Mouse (Mus musculus): ENCODE measurements around the gene Arhgap31.

GRCm38 (mm10) chr16:38700392-38701162, 12.5 kb downstream of the Arhgap31 start:
- no peak for TF ChIP-seq POLR2A (IDR thresholded peaks at IDR 0.05; ENCODE audit: control insufficient read depth in 1 of 2, insufficient read depth in 1 of 2, low read depth in 1 of 2, low read length in 2 of 2, poor library complexity in 1 of 2)
- TF ChIP-seq ZKSCAN1 (IDR thresholded peaks at IDR 0.05; ENCODE audit: low read depth, low read length): no peak
- TF ChIP-seq RAD21 (IDR thresholded peaks at IDR 0.05; ENCODE audit: low read depth, low read length): no peak
- TF ChIP-seq CTCF (IDR thresholded peaks at IDR 0.05 in 2 of 3, conservative IDR thresholded peaks at IDR 0.05 in 1 of 3; ENCODE audit: control insufficient read depth in 1 of 3, insufficient read depth in 1 of 3, low read depth in 2 of 3, low read length in 3 of 3, poor library complexity in 1 of 3, severe bottlenecking in 1 of 3): no peak
- no peak for TF ChIP-seq EP300 (IDR thresholded peaks at IDR 0.05; ENCODE audit: low read depth in 1 of 2, low read length in 2 of 2)
- no peak for TF ChIP-seq CHD2 (IDR thresholded peaks at IDR 0.05; ENCODE audit: low read length)
- no peak for TF ChIP-seq GABPA (IDR thresholded peaks at IDR 0.05; ENCODE audit: low read depth, low read length)
- TF ChIP-seq MXI1 (IDR thresholded peaks at IDR 0.05; ENCODE audit: low read depth, low read length): no peak
- no peak for TF ChIP-seq JUND (IDR thresholded peaks at IDR 0.05; ENCODE audit: low read depth, low read length)
- no peak for TF ChIP-seq POLR2AphosphoS5 (IDR thresholded peaks at IDR 0.05; ENCODE audit: borderline replicate concordance, low read depth, low read length)
- no peak for TF ChIP-seq RCOR1 (IDR thresholded peaks at IDR 0.05; ENCODE audit: low read depth, low read length)
- TF ChIP-seq ZNF384 (IDR thresholded peaks at IDR 0.05; ENCODE audit: low read depth, low read length): no peak
- TF ChIP-seq GATA1 (IDR thresholded peaks at IDR 0.05; ENCODE audit: low read depth, low read length): no peak
